Mouse (Mus musculus): ENCODE measurements around the gene Uba52.

GRCm38 (mm10) chr8:70464162-70464561 lies 46.4 kb downstream of the Uba52 start:
- no peak for TF ChIP-seq CTCF (IDR thresholded peaks at IDR 0.05; ENCODE audit: borderline replicate concordance, insufficient read depth, low read length)
- TF ChIP-seq POLR2A (IDR thresholded peaks at IDR 0.05; ENCODE audit: low read depth, low read length): no peak
